Mouse (Mus musculus) CD4-positive, CD25-positive, alpha-beta regulatory T cell, adult 2 months (primary cell): ENCODE results near the gene Slc1a1.

Experiments used
- DNase-seq: peaks from one replicate; pipeline ENCODE4 v3.0.0-alpha.2; 2012; ENCODE audit warnings: low read depth, low spot score

The Slc1a1 gene

DNA sequence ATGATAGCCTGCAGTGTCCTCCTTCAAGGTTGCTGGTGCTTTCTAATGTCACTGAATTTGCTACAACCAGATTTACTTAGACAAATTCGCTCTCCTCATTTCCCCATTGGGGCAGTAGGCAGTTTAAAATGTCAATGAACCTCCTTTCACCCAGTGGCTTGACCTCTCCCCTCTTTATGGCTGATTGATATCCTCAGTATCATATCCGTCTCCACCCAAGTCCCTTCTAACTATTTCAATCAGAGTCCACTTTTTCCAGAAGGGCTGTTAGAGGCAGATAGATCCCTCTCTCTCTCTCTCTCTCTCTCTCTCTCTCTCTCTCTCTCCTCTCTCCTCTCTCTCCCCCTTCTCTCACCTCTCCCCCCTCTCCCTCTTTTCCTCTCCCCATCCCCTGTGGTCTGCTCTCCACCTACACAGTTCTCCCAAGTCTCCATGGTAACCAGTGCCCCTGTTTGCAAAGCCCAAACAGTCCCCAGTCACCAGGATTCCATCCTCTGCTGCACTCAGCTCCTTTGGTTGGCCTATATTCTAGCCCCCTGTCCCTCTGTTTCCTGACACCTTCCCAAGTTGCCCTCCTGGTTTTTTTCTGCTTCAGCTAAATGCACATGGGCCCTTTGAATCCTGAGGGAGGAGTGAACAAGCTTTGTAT, 80.9 kb downstream of the Slc1a1 start:
- no peak for DNase-seq

- no peak for DNase-seq
Measured at GRCm38 (mm10) chr19:28916492-28916891, 81.6 kb downstream of the Slc1a1 start.

GRCm38 (mm10) chr19:28917839-28918238, 83.0 kb downstream of the Slc1a1 start:
- no peak for DNase-seq

- no peak for DNase-seq
Measured at GRCm38 (mm10) chr19:28926366-28926765, 91.5 kb downstream of the Slc1a1 start.

- DNase-seq: peak; percentile 15
Measured at GRCm38 (mm10) chr19:28927396-28927795, 92.5 kb downstream of the Slc1a1 start.

DNA sequence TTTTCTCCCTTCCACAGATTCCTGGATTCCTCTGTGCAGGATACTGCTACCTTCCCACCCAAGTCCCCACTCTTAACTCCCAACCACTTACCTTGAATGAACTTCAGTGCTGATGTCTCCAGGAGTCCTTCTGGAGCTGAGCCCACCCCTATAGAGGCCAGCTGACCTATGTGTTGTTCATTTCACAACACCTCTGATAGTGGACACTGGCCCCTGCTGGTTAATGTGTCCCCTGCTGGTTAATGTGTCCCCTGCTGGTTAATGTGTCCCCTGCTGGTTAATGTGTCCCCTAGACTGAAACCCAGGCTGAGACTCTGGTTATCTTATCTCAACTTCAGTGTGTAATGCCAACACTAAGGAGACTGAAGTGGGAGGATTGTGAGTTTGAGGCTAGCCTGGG, 94.2 kb downstream of the Slc1a1 start:
- DNase-seq: no peak

DNA sequence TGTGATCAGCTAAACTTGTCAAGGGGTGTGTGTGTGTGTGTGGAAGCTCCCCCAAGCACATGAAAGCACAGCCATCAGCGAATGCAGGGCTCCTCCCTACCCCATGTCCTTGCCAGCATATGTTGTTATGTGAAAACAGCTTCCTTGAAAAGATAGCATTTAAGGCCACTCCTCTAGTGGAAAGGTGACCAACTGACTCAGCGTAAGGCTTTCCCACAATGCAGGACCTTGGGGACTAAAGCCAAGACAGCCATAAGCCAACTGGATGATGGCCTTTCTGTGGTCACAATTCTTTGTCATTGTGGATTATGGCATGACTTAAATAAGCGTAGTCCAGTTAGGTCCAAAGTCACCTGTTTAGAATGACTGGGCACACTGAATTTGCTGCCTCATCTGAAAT, 100.0 kb downstream of the Slc1a1 start:
- no peak for DNase-seq

DNA sequence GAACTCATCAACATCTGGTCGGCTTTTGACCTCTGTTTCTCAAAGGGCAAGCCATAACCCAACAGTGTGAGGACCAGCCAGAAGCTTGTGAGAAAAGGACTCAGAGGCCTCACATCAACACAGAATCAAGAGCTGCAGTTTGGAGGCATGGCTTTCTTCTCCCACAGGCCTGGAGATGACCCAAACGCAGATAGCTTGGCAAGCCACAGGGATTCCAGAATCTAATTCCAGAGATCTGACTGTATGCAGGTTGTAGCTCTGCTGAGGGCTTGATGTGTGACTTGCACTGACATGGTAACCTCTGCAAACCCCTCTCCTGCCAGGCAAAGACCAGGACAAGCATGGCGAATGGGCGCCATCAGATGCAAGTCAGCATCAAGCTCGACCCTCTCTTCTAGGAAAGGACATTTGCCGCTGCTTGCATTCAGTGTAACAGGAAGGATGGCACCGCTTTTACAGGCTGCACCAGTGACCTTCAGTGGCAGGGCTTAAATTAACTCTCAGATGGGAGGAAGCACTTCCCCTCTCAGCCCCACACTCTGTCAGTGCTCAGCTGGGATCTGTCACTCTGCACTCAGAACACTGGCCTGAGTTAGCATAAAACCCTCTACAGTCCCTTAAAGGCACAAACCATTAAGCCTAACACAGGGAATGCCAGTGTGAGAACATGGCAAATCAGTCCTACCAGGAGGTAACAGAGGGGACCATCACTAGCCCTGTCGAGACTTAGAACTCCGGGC, 105.5 kb downstream of the Slc1a1 start:
- no peak for DNase-seq

DNA sequence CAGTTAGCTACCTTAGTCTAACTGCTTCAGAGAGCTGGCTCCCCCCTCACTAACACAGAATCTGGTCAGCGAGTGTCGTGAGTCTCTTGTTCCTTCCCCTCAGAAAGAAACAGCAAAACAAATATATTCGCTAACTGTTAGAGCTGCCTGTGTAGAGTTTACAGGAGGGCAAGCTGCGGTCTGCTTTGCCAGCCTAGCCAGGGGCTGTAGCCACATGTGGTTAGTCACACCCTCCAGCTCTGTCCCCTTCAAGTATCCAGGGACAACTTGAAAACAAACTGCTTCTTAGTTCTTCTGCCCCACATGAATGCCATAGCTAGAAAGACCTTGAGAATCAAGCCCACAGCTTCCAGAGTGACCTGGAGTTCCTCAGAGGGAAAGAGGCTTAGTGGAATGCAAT, 106.4 kb downstream of the Slc1a1 start:
- DNase-seq: no peak

GRCm38 (mm10) chr19:28946782-28947181, 111.9 kb downstream of the Slc1a1 start:
- DNase-seq: no peak

- DNase-seq: no peak
Measured at GRCm38 (mm10) chr19:28947311-28947710, 112.5 kb downstream of the Slc1a1 start.

DNA sequence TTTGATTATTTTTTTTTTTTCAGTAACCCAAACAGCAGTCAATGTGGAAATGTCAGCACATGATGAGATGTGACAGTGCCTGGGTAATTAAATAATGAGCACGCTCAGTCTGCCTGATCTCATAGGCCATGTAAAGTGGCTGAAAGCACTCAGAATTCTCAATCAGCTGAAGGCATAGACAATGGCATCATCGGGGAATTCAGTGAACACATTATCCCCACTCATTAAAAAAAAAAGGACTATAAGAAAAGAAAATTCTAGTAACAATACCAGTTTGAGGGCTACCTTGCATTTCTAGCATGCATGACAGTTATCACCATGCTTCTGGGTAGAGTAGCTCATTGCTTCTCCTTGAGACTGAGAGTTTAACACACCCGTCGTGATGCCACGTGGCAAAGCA, 116.4 kb downstream of the Slc1a1 start:
- DNase-seq: no peak

DNA sequence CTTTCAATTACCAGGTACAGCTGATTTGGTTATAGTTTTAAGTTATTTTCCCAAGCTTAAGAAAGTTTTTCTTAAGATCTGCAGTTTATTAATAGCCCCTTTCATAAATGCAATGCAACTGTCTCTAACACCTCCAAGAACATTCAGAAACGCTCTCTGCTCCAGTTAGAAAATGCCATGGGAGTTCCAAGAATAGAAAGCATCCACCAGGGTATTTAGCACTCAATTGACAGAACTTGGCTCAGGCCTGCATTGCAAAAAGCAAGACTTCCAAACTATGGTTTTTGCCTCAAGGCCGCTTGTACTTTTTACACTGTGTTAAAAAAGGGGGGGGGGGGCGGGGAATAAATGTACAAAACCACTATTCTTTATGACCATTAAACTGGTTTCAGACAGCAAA, 128.3 kb downstream of the Slc1a1 start:
- no peak for DNase-seq

GRCm38 (mm10) chr19:28963513-28963841, 128.6 kb downstream of the Slc1a1 start:
- no peak for DNase-seq
